ENCODE assay signal across 11 mouse cellular contexts in the genomic region with DNA sequence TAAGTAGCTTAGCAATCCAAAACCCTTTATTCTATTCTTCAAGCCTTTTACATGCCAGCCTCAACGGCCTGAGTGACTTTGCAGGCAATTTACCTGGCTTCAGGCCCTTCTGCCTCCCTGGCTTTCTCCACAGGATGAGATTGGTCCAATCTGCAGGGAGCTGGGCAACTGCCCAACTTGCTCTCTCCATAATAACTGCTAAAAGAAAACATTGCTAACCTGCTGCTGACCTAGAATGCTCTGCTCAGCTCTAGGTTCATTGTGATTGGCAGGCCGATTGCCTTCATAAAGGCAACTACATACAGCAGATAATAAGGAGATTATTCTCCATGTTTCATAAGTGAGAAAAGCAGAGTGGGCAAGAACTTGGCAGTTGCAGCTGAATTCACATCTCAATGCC.
A peak's percentile ranks its signal among the peaks of the same experiment; 100 is the strongest.
DNase-seq lines count a peak whose midpoint lies in the region.
"Had no signal": no experiment of that assay in that cellular context is flagged by ENCODE, and none has a peak within 500 bp of the region (broad histone marks: within the 10 kb centered on the region; RNA-seq: fewer than 3 reads in every experiment).

No protein-coding gene starts in this region.

- peak; percentile 26 to 37 for DNase-seq in heart, postnatal 14 days
- no peak for DNase-seq in heart, adult 8-10 months (ENCODE audit: low spot score)
- peak; percentile 7 for DNase-seq in Muller cell, postnatal 12 days (ENCODE audit: inconsistent ontology term)
- DNase-seq in brain, adult 2 months (ENCODE audit: low read depth, low spot score), result peak; percentile 31
- DNase-seq in cerebellum, adult 9-11 months, result peak; percentile 28
- DNase-seq in B cell, adult 2 months, result no peak
- DNase-seq in spleen, postnatal 14 days (ENCODE audit: low spot score in 2 of 2), result no peak
- DNase-seq: adrenal gland, postnatal 25 days; kidney, adult 2 months; kidney, postnatal 25 days; retina, postnatal 1 day had no signal

- intact Hi-C loops in heart, postnatal 14 days (cut with DNase I), result no loop called here

Comparison
In these comparisons a context has a peak if more than half of its experiments do, and no peak if none do; other contexts are left out.
1. DNase-seq: peak in heart, postnatal 14 days (2 of 2), Muller cell, postnatal 12 days (single experiment), brain, adult 2 months (single experiment) and cerebellum, adult 9-11 months (single experiment); none in heart, adult 8-10 months (single experiment), B cell, adult 2 months (0 of 2) and spleen, postnatal 14 days (0 of 2).